Comparison of ENCODE assay signal across 17 mouse cellular contexts in the genomic region with DNA sequence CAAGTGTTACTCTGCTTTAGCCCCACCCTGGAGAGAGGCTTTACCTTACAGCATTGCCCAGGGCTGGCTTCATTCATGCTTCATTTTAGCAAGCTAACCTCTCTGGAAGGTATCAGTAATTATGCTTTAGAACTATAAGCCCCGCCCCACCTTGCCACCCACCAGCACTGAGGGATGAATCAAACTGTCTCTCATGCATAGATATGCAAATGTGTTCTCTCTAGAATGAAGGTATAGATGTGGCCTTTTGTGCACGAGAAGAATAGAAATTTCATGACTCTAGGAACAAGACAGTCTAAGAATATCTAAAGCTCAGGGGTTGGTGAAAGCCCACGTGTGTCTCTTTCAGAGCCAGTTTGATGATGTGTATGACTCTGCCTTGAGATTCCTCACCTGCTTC.
"Had no signal": no experiment of that assay in that cellular context is flagged by ENCODE, and none has a peak within 500 bp of the region (broad histone marks: within the 10 kb centered on the region; RNA-seq: fewer than 3 reads in every experiment).

No protein-coding gene starts in this region.

- ATAC-seq: liver, postnatal 0 days; lung, postnatal 0 days had no signal

- DNase-seq: liver, postnatal 0 days; lung, adult 2 months; lung, postnatal 14 days; lung, postnatal 36 days; midbrain, embryonic 14.5 days; thymus, adult 2 months; thymus, postnatal 25 days; thymus, postnatal 4 days had no signal

- H3K9ac ChIP-seq: liver, embryonic 15.5 days; liver, postnatal 0 days; lung, embryonic 15.5 days; neural tube, embryonic 12.5 days; stomach, embryonic 15.5 days had no signal

- H3K4me2 ChIP-seq: liver, embryonic 15.5 days; lung, embryonic 15.5 days; midbrain, embryonic 11.5 days; neural tube, embryonic 12.5 days; stomach, embryonic 15.5 days had no signal

- H3K4me1 ChIP-seq: liver, embryonic 15.5 days; megakaryocyte, embryonic 14.5 days; stomach, embryonic 15.5 days had no signal

- H3K36me3 ChIP-seq: liver, embryonic 15.5 days; lung, embryonic 15.5 days; neural tube, embryonic 12.5 days; stomach, embryonic 15.5 days had no signal

- H3K27me3 ChIP-seq: liver, embryonic 15.5 days; lung, embryonic 15.5 days; neural tube, embryonic 12.5 days; stomach, embryonic 15.5 days had no signal

- H3K27ac ChIP-seq: liver, embryonic 15.5 days; lung, embryonic 15.5 days; macrophage; neural tube, embryonic 12.5 days; stomach, embryonic 15.5 days; stomach, postnatal 0 days had no signal

- H3K4me3 ChIP-seq: liver, embryonic 15.5 days; lung, embryonic 15.5 days; megakaryocyte, embryonic 14.5 days; neural tube, embryonic 12.5 days; stomach, embryonic 15.5 days had no signal

- H3K9me3 ChIP-seq: liver, embryonic 15.5 days; lung, embryonic 15.5 days; neural tube, embryonic 12.5 days; stomach, embryonic 15.5 days had no signal
